Mouse (Mus musculus) T-helper 1 cell (primary cell): Measurements from ENCODE around the gene Ube2n.
"Not testable (repeated sequence)": the region's sequence is repeated elsewhere in the genome, so short reads cannot be mapped to it uniquely, and the experiment has no call there.

Experiments used
- in situ Hi-C: fragments of 300-600 bp; cut with MboI, MseI; formaldehyde crosslinking; loops from one replicate; pipeline ENCODE4 v1.15.1; 2025; ENCODE audit warnings: high pct_unique_total_duplicates

Ube2n gene

DNA sequence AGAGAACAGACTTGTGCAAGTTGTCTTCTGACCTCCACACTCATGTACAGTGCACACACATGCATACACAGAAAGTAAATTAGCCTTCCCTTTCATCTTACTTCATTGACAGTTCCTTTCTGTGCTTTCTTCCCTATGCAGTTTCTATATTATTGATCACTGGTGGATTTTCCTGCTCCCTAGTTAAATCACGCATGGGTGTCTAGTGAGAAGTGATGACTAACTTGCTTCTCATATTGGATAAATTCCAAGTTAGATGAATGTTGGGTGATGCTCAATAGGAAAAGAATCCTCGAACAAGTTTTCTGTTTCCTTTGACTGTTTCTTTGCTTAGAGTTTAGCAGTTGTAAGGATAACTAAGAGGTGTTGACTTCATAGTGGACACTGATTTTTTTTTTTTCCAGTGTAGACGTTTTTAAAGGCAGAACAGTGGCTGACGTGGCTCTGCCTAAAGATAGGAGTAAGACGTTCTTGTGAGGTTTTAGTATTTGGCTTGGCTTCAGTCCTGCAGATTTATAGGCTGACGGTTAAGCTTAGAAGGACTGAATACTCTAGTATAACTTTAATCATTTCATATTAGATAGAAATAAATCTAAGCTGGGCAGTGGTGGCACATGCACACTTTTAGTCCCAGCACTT lies 10.2 kb downstream of the Ube2n start:
- in situ Hi-C loops = no loop called here

DNA sequence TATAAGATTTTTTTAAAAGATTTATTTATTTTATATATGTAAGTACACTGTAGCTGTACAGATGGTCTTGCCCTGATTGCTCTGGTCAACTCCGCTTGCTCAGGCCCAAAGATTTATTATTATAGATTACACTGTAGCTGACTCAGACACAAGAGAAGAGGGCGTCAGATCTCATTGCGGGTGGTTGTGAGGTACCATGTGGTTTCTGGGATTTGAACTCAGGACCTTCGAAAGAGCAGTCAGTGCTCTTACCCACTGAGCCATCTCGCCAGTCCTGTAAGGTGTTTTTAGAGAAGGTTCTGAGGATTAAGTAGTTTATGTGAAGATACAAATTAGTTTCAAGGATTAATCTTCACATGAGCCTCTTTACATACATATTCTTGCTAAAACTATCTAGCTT lies 10.9 kb downstream of the Ube2n start:
- in situ Hi-C loops = no loop called here

DNA sequence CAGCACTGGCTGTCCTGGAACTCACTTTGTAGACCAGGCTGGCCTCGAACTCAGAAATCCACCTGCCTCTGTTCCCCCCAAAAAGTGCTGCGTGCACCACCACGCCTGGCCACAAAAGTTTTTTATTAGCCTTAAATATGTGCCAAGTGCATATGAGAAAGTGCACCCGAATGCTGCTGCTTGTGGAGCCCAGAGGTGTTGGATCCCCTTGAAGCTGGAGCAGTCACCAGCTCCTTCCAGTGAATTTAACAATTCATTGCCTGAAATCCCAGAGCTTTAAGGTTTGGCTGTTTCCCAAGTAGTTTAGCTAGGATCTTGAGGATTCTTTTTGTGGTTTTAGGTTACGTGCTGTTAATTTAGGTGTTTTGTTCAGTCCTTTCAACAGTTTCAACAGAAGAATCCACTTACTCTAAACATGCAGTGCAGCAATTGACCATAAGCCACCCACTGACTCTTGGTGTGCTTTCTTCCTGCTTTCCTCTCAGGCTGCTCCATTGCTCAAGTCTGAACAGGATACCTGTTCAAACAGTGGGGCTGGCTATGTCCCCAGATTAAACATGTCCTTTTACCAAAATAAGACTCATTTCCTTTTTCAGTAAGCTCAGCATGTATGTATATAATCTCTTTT lies 11.7 kb downstream of the Ube2n start:
- in situ Hi-C loops = no loop called here

DNA sequence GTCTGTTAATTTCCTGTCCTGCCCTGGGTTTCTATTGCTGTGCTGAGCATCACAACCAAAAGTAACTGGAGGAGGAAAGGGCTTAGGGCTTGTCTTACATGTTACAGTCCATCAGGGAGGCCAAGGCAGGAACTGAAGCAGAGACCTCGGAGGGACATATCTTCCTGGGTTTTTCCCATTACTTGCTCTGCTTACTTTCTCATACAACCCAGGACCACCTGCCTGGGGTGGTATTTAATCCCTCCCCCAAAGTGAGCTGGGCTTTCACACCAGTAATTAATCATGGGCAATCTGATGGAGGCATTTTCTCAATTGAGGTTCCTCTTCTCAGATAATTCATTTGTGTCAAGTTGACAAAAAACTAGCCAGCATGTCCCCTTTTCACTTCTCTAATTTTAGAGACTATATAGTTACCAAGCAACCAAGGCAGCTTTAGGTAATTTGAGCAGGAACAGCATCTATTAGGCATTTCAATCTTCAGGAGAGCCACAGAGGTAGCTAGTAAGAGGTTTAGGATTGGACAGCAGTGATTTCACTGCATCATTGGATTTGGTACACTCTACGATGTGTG lies 15.7 kb downstream of the Ube2n start:
- in situ Hi-C loops = no loop called here

DNA sequence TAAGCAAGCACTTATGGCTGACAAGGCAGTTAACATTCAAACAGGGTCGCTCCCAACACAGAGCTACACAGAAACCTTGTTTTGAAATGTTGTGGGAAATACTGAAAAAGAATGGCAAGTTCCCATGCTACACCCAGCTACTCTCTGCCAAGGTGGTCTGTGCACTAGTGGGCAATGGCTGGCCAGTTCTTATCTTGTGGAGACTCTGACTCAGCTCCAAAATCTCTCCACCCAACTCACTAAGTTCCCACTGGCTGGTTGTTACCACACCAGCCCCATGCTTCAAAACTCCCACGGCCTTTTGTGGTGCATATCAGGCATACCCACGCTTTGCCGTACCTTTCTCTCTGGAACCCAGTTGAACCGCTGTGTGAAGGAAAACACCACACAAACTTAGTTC lies 18.0 kb downstream of the Ube2n start:
- in situ Hi-C loops = no loop called here

DNA sequence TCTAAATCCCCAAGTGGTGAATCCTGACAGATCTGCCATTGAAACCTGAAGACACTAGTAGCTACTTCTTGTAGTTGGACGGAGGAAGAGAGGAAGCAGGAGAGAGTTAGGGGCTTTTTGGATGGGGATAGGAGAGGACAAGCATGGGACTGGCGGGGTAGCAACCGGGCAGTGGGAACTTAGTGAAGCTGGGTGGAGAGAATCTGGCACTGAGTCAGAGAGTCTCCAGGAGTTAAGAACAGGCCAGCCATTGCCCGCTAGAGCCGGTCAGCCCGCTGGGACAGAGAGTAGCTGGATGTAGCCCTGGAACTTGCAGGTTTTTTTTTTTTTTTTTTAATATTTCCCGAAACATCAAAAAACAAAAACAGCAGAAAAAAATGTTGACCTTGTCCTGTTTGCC lies 18.4 kb downstream of the Ube2n start:
- in situ Hi-C loops = no loop called here

DNA sequence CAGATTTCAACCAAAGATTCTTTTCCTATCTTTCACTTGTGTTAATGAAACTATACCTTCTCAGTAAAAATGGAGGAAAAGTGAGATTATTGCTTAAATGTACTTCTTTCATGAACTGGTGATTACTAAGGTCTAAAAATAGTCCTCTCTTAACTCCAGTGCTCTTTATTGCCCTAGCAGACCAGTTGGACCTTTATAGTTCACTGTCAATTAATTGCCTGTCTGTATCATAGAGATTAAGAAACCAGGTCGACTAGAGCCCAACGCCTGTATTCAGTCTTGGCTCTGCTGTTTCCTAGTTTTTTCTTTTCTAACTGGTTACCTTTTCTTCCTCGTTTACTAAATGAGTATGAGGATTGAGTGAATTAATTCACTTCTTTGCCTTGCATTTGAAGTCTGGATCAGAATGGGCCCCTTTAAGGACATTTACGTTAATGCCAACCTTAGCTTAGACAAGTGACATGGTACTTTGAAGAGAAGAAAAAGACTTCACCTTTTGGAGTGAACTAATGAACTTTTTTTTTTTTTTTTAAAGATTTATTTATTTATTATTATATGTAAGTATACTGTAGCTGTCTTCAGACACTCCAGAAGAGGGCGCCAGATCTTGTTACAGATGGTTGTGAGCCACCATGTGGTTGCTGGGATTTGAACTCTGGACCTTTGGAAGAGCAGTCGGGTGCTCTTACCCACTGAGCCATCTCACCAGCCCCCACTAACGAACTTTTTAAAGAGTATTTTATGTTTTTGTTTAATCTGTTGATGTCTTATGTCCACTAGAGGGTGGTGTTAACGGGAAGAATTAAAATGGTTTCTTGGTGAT lies 20.7 kb downstream of the Ube2n start:
- in situ Hi-C loops = no loop called here

DNA sequence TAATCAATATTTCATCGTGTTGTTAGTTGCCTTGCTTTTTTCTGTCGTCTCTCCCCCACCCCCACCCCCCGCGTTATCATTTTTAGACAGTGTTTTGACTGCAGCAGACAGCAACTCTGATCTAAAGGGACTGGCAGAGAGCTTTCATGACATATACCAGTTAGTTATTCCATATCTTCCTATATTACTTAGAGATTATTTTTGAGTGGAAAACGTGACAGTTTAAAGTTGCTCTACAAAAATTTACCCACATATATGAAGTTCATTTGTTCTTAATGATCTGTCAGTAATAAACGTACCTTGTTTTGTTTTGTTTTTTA lies 21.2 kb downstream of the Ube2n start:
- in situ Hi-C loops = no loop called here

DNA sequence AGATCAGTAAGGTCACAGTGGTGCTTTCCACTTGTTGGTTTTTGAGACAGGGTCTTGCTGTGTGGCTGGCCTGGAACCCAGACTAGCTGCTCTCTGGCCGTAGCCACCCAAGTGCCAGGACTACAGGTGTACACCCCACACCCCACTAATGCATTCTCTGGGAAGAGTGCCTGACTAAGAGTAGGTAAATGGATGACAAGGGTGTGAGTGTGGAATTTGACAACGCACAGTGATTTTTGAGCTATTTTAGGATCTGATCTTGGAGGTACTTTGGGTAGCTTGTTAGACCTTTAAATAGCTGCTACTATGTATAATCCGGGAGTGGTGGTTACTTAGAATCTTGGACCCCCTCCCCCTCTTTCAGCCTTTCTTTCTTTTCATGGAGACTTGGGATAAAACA lies 24.3 kb downstream of the Ube2n start:
- in situ Hi-C loops = no loop called here

DNA sequence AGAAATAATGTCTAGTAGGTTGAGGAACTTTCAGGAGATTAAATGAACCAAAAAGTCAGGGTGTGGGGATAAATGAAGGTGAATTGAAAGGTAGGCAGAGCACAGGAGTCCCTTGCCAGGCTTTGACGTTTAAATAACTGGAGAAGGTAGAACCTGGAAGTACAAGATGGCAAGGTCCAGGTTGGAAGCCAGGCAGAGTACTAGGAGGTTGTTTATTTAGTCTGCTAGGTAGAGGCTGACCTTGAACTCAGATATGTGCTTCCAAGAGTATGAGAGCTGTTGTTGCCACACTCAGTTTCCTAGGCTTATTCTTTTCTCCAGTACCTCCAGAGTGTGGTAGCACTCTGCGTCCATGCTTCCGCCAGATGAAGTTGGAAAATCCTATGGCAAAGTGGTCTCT lies 24.9 kb downstream of the Ube2n start:
- in situ Hi-C loops = no loop called here

DNA sequence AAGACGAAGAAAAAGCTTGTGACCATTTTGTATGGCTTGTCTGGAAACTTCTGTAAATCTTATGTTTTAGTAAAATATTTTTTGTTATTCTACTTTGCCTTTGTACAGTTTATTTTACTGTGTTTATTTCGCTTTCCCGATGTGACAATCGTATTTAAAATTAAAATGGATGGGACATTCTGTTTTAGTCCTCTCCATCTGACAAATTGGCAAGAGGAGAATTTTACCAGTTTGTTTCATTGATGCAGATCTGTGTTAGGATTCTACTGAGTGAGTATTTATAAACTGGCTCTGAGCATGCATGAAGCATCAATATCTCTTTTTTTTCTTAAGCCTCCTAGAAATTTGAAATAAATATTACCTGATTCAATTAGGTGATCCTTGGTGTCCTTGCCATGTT lies 28.0 kb downstream of the Ube2n start:
- in situ Hi-C loops = no loop called here

DNA sequence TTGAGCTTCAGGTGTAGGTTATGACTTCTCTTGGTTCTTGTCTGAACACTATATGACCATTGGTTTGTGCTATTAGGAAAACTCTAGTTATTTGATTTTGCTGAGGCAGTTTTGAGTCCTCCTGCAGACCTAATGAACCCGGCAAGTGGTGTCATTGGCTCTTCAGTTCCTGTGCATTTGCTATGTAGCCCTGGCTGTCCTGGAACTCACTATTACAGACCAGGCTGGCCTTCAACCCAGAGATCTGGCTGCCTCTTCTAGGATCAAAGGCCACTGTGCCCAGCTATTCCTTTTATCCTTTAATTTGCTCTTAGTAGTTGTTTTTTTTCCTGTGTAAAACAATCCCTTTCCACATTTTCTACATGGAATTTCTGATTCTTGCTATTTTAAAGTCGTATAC lies 28.4 kb downstream of the Ube2n start:
- in situ Hi-C loops = no loop called here

DNA sequence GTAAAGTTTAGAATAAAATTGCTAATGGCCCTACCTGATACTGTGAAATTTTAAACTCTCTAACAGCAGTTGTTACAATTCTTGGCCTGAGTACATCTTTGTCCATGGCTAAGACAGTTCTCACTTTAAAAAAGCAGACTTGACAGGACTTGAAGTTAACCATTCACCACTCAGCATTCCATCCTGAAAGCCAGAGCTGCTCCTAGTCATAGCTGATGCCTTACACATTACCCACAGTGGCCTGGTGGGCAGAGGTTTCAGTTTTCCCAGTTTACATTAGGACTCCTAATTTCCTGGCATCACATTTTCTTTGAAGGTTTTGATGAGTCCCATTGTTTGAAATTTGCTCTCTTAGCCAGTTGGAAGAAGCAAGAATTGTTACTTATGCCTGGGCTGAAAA lies 29.1 kb downstream of the Ube2n start:
- in situ Hi-C loops = no loop called here

DNA sequence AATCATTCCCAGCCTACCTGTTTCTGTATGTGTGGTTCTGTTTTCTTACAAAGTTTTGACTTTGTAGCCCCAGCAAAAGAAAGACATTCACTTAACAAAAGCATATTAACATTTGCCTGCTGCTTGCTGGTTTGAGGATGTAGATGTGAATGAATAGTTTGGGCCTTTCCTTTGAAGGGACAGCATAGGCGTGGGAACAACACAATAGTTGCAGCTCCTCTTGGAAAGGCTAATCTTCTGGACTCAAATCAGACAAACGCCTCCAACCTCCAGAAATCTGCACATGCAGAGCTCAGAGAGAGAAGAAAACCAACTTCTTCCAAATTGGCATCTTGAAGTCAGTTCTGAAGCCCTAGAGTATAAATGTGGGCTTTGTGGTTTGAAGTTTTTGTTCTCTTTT lies 29.7 kb downstream of the Ube2n start:
- in situ Hi-C loops = no loop called here

DNA sequence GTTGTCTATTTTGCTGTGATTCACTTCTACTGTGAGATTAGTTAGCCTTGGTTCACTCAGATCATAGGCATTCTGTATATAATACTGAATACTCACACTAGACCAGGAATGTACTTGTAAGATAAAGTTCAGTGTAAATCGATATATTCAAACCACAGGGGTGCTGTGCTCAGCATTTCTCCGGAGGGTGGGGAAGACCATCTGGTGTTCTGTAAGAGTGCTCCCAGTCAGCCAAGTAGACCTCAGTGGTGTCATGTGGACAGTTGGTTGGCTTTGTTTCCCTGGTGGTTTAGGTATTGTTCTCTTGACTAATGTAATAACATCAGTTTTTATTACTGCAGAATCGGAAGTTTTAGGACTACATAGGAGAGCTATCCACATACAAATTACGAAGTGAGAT lies 30.1 kb downstream of the Ube2n start:
- in situ Hi-C loops = no loop called here

DNA sequence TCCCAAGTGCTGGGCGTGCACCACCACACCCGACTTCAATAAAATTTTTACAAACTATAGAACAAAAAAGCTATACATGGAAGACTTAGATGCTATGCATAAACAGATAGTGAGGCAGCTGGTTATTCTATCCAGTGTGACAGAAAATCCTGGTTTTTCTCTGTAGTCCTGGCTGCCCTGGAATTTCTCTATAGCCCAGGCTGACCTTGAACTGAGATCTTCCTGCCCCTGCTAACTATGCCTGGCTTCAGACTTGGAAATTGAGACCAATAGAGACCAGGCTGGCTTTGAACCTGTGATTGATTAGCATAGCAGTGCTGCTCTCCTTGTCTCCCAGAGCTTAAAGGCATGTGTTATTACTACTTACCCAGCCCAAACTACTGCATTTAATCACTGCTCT lies 31.2 kb downstream of the Ube2n start:
- in situ Hi-C loops = no loop called here

DNA sequence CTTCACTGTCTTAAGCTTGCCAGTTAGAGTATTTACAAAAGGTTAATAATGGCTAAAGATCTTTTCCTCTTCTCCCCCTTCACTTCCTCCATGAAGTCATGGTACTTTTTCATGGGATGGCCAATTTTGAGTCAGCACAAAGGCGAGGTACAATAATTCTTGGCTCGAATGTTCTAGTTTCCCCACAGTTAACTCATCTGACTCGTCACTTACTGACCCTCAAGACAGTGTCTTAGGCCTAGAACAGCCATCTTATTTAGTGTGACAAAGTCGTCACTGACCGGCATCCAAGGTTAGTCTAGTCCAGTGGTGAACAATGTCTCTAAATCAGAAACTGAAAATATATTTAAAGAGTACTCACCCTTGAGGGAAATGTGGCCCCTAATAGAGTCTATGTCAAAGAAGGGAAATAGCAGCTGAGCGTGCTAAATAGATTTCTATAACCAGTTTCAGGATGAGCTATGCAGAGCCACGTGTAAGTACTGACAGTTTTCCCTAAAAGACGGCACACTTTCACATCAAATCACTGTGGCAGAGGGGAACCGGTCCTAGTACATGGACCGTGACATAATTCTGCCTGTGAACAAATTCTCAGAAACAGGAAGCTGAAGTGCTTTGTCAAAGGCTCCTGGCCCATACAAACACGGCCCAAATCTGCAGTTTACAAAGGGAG lies 33.3 kb downstream of the Ube2n start:
- in situ Hi-C loops = no loop called here

DNA sequence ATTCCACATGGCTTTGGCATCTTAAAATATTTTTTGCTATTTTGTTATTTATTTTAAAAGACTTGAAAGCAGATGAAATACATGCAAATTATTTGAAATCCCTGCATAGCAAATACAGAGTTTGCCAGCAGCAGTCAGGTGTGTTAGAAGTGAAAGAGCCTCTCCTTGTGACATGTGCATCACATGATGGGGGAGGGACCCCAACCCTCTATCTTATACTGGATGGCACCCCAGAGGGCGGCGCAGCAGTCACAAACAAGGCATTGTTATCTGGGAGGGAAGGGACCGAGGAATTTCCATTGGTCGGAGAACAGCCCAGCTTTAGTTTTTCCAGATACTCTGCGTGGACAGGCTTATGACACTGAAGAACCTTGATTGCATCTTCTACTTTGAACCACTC lies 34.1 kb downstream of the Ube2n start:
- in situ Hi-C loops = not testable (repeated sequence)

DNA sequence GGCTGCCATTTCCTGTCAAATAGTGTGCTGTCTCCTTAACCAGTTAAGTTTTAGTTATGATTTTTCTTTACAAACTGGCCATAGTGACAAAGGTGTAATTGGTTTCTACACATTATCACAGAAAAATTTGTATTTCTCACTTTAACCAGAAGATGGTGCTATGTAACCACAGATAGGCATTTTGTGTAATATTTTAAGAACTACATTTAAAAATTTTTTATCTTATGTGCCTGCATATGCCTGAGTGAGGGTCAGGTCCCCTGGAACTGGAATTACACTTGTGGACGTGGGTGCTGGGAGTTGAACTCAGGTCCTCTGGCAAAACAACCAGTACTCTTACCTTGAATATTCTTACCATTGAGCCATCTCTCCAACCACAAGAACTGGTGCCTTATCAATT lies 35.6 kb downstream of the Ube2n start:
- in situ Hi-C loops = loop anchor here (5.0 kb wide), 3 partner anchors 312 to 487 kb away; no protein-coding TSS in a partner anchor

DNA sequence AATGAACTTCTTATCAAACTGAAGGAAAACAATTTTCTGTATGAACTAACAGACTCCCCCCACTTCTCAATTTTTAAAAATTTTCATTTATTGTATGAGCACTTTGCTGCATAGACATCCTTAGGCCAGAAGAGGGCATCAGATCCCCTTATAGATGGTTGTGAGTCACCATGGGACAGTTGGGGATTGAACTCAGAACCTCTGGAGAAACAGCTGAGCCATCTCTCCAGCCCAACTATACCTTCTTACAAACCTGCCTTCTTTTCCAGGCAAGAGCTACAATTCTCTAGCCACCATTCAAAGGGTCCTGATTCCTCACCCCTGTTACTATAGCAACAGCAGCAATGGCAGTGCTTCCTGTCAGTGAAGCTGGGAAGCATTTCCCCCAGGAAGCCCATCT lies 36.8 kb downstream of the Ube2n start:
- in situ Hi-C loops = loop anchor here (5.0 kb wide), 3 partner anchors 311 to 486 kb away; no protein-coding TSS in a partner anchor

DNA sequence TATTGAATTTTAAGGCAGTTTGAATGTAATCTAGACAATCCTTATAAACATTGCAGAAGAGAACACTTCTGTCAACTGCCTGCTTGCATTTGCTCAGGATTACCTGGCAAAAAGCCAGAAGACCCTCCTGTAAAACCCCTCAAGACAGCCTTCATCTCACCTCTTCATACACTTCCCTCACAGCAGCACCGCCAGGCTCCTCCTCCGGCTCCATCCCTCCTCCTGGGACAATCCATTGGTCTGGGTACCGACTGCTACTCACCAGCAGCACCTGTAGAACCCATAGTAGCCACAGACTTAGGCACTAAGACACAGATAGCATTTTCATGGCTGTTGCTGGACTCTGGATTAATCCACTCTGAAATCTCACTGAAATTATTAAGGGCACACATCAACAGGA lies 37.4 kb downstream of the Ube2n start:
- in situ Hi-C loops = loop anchor here (5.0 kb wide), 3 partner anchors 310 to 485 kb away; no protein-coding TSS in a partner anchor

DNA sequence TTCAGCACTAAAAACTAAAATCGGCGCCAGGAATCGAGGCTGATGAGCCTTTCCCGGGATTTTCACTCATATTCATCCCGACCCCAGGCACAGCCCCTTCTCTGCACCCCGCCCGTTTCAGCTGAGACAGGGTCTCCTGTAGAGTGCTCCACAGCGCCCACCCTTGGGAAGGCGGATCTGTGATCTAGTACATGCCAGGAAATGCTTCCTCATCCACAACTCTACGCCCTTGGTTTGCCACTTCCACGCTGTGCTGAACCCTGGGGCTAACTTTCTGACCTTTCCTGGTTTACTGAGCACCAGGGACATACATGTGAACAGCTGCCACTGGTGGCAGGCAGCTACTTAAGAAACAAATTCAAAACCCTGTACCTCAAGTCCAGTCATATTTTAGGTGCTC lies 40.9 kb downstream of the Ube2n start:
- in situ Hi-C loops = no loop called here
